21 mouse cellular contexts compared by ENCODE assay signal in the genomic region with DNA sequence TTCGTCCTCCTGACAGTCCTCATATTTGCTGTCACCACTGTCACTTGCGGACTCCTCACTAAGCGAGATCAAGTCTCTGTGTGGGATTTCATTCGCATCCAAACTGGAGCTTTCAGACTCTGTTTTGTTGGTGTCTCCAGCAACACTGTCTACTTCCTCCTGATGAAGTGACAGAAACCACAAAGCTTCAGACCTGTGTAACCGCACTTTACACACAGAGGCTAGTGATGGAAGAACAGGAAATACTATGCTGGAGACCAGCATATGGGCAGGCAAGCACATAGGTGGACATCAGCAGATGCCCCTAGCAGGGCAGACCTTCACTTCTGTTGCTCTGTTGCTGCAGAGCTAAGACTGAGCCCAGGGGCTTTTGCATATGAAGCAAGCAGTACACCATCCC.
"Had no signal": no experiment of that assay in that cellular context is flagged by ENCODE, and none has a peak within 500 bp of the region (broad histone marks: within the 10 kb centered on the region; RNA-seq: fewer than 3 reads in every experiment).

No protein-coding gene starts in this region.

- ATAC-seq: midbrain, embryonic 16.5 days had no signal

- H3K4me1 ChIP-seq: midbrain, embryonic 10.5 days; midbrain, embryonic 12.5 days; neural tube, embryonic 13.5 days; neural tube, embryonic 15.5 days; stomach, embryonic 15.5 days had no signal

- DNase-seq: lung, adult 18-20 months; lung, embryonic 14.5 days; lung, postnatal 10 days; lung, postnatal 4 days; midbrain, embryonic 14.5 days; retina, postnatal 1 day; right cerebral cortex, adult 18-20 months; right cerebral cortex, postnatal 25 days; right cerebral cortex, postnatal 4 days; thymus, adult 2 months; thymus, postnatal 25 days; thymus, postnatal 4 days had no signal

- H3K9me3 ChIP-seq: midbrain, embryonic 10.5 days; midbrain, embryonic 12.5 days; neural tube, embryonic 13.5 days; neural tube, embryonic 15.5 days; stomach, embryonic 15.5 days had no signal

- H3K27ac ChIP-seq: liver, embryonic 14.5 days; midbrain, embryonic 10.5 days; midbrain, embryonic 12.5 days; neural tube, embryonic 13.5 days; neural tube, embryonic 15.5 days; stomach, embryonic 15.5 days; stomach, postnatal 0 days had no signal

- H3K27me3 ChIP-seq: midbrain, embryonic 12.5 days; neural tube, embryonic 13.5 days; neural tube, embryonic 15.5 days; stomach, embryonic 15.5 days had no signal

- H3K9ac ChIP-seq: liver, embryonic 14.5 days; lung, embryonic 14.5 days; midbrain, embryonic 12.5 days; neural tube, embryonic 13.5 days; neural tube, embryonic 15.5 days; stomach, embryonic 15.5 days had no signal

- H3K4me3 ChIP-seq: midbrain, embryonic 10.5 days; midbrain, embryonic 12.5 days; myocyte; neural tube, embryonic 13.5 days; neural tube, embryonic 15.5 days; stomach, embryonic 15.5 days had no signal

- H3K4me2 ChIP-seq: lung, embryonic 14.5 days; midbrain, embryonic 12.5 days; neural tube, embryonic 13.5 days; neural tube, embryonic 15.5 days; stomach, embryonic 15.5 days had no signal
